10 mouse cellular contexts compared by ENCODE assay signal in genomic region chr7:112416058-112416526, GRCm38 (mm10). TPM values are rescaled to one million over a fixed set of nuclear protein-coding genes. Genes with fewer than 3 reads are reported as not detected.
DNase-seq lines count a peak whose midpoint lies in the region; ATAC-seq lines count a peak whose summit lies in the region.
"Had no signal": no experiment of that assay in that cellular context is flagged by ENCODE, and none has a peak within 500 bp of the region (broad histone marks: within the 10 kb centered on the region; RNA-seq: fewer than 3 reads in every experiment).

No protein-coding gene starts in this region.

- H3K4me2 ChIP-seq in heart, embryonic 12.5 days: peak overlapping the region; percentile 11; the same call in 1 of the 2 replicates
- H3K4me2 ChIP-seq in midbrain, embryonic 13.5 days (replicated peaks): peak overlapping the region; percentile 35

- no peak overlapping the region for H3K27ac ChIP-seq in heart, embryonic 12.5 days (ENCODE audit: poor library complexity, severe bottlenecking)
- H3K27ac ChIP-seq in hindbrain, embryonic 10.5 days: 0 out of 2 replicates have a peak overlapping the region, but pooled peaks have one; percentile 50
- peak overlapping the region; percentile 63 for H3K27ac ChIP-seq in midbrain, embryonic 13.5 days

- H3K4me1 ChIP-seq in heart, embryonic 12.5 days (replicated peaks): peaks cover 15% of the 10 kb centered on the region
- H3K4me1 ChIP-seq in hindbrain, embryonic 10.5 days (replicated peaks): peaks cover 30% of the 10 kb centered on the region
- H3K4me1 ChIP-seq in midbrain, embryonic 13.5 days (replicated peaks): peaks cover 19% of the 10 kb centered on the region

- ATAC-seq in heart, embryonic 12.5 days (ENCODE audit: insufficient number of reproducible peaks, low FRiP score): no peak
- peak; percentile 40; the same call in 1 of the 2 replicates for ATAC-seq in midbrain, embryonic 13.5 days

- H3K36me3 ChIP-seq in heart, embryonic 12.5 days: no peaks in the 10 kb centered on the region
- no peaks in the 10 kb centered on the region for H3K36me3 ChIP-seq in hindbrain, embryonic 10.5 days
- no peaks in the 10 kb centered on the region for H3K36me3 ChIP-seq in midbrain, embryonic 13.5 days

- H3K27me3 ChIP-seq in heart, embryonic 12.5 days (replicated peaks): no peaks in the 10 kb centered on the region
- H3K27me3 ChIP-seq in hindbrain, embryonic 10.5 days (ENCODE audit: insufficient read depth, poor library complexity, severe bottlenecking): peaks cover 15% of the 10 kb centered on the region; the same call in 1 of the 2 replicates
- H3K27me3 ChIP-seq in midbrain, embryonic 13.5 days: no peaks in the 10 kb centered on the region
- H3K27me3 ChIP-seq: CH12.LX had no signal

- no peak overlapping the region for H3K9ac ChIP-seq in heart, embryonic 12.5 days
- H3K9ac ChIP-seq in midbrain, embryonic 13.5 days (replicated peaks): 0 out of 2 replicates have a peak overlapping the region, but pooled peaks have one; percentile 24

- 30% methylated on average over 14 of the region's 14 CpGs for WGBS in heart, embryonic 12.5 days
- WGBS in hindbrain, embryonic 10.5 days: 23% methylated on average over 14 of the region's 14 CpGs
- WGBS in midbrain, embryonic 13.5 days: 14% methylated on average over 14 of the region's 14 CpGs

- no peak overlapping the region for H3K4me3 ChIP-seq in heart, embryonic 12.5 days
- H3K4me3 ChIP-seq in hindbrain, embryonic 10.5 days: peak overlapping the region; percentile 35; the same call in 1 of the 2 replicates
- H3K4me3 ChIP-seq in midbrain, embryonic 13.5 days (replicated peaks): no peak overlapping the region

- no peaks in the 10 kb centered on the region for H3K9me3 ChIP-seq in heart, embryonic 12.5 days (replicated peaks)
- no peaks in the 10 kb centered on the region for H3K9me3 ChIP-seq in hindbrain, embryonic 10.5 days
- no peaks in the 10 kb centered on the region for H3K9me3 ChIP-seq in midbrain, embryonic 13.5 days

- no peak for DNase-seq in heart, adult 18-20 months
- peak; percentile 24 for DNase-seq in Muller cell, postnatal 12 days (ENCODE audit: inconsistent ontology term)
- peak; percentile 33 for DNase-seq in hindbrain, embryonic 10.5 days (ENCODE audit: low spot score)
- no peak for DNase-seq in spleen, adult 18-20 months
- DNase-seq in gastrocnemius, postnatal 25 days: no peak
- DNase-seq in adrenal gland, postnatal 4 days (ENCODE audit: low spot score in 2 of 2): no peak

RNA-seq across cellular contexts. Expression of gene Parva, which starts 11.2 kb away (rescaled TPM):
- 101 and 103 TPM in 2 replicates for polyA plus RNA-seq in heart, embryonic 12.5 days (2016; fragmentation: Nextera tagmentation; extraction: Ambion mirVana)
- 10 to 100 TPM; 38.9 to 42.8 TPM for total RNA-seq in heart, adult 18-20 months (2021)
- 46.9 and 54.5 TPM in 2 replicates for polyA plus RNA-seq in hindbrain, embryonic 10.5 days (2016; fragmentation: Nextera tagmentation; extraction: Ambion mirVana)
- polyA plus RNA-seq in midbrain, embryonic 13.5 days (2015; fragmentation: Nextera tagmentation; extraction: Ambion mirVana): 29.3 and 30.3 TPM in 2 replicates
- 10 to 100 TPM; 19.0 to 22.7 TPM for total RNA-seq in gastrocnemius, postnatal 25 days (2021)
- 100 to 1,000 TPM; 106 to 136 TPM for total RNA-seq in adrenal gland, postnatal 4 days (2021)
- total RNA-seq: granulocyte monocyte progenitor cell, adult 5-6 weeks had no signal

Comparison
In these comparisons a context has a peak if more than half of its experiments do, and no peak if none do; other contexts are left out.
1. DNase-seq: peak in Muller cell, postnatal 12 days (single experiment) and hindbrain, embryonic 10.5 days (single experiment); none in heart, adult 18-20 months (0 of 2), spleen, adult 18-20 months (0 of 2), gastrocnemius, postnatal 25 days (single experiment) and adrenal gland, postnatal 4 days (0 of 2).